9 mouse cellular contexts compared by ENCODE assay signal in genomic region chr7:87925956-87926355, GRCm38 (mm10).
DNase-seq lines count a peak whose midpoint lies in the region; ATAC-seq lines count a peak whose summit lies in the region.
"Had no signal": no experiment of that assay in that cellular context is flagged by ENCODE, and none has a peak within 500 bp of the region (broad histone marks: within the 10 kb centered on the region; RNA-seq: fewer than 3 reads in every experiment).

No protein-coding gene starts in this region.

- peak; percentile 95 for ATAC-seq in forebrain, embryonic 16.5 days

- no peaks in the 10 kb centered on the region for H3K36me3 ChIP-seq in forebrain, embryonic 16.5 days (ENCODE audit: control insufficient read depth, insufficient read depth)
- H3K36me3 ChIP-seq: lung, embryonic 15.5 days had no signal

- H3K9me3 ChIP-seq in forebrain, embryonic 16.5 days (ENCODE audit: control insufficient read depth, low read length), result no peaks in the 10 kb centered on the region
- H3K9me3 ChIP-seq: lung, embryonic 15.5 days had no signal

- H3K4me2 ChIP-seq in forebrain, embryonic 16.5 days (ENCODE audit: low read length), result peak overlapping the region; percentile 25; the same call in 1 of the 2 replicates
- H3K4me2 ChIP-seq: lung, embryonic 15.5 days had no signal

- no peak overlapping the region for H3K4me3 ChIP-seq in forebrain, embryonic 16.5 days (replicated peaks; ENCODE audit: low read length)
- H3K4me3 ChIP-seq: lung, embryonic 15.5 days had no signal

- peak overlapping the region; percentile 60 for H3K27ac ChIP-seq in forebrain, embryonic 16.5 days (ENCODE audit: low read length)
- H3K27ac ChIP-seq: lung, embryonic 15.5 days had no signal

- H3K9ac ChIP-seq in forebrain, embryonic 16.5 days (replicated peaks; ENCODE audit: low read depth, low read length), result no peak overlapping the region
- H3K9ac ChIP-seq: lung, embryonic 15.5 days had no signal

- no peaks in the 10 kb centered on the region for H3K27me3 ChIP-seq in forebrain, embryonic 16.5 days (replicated peaks; ENCODE audit: control insufficient read depth, insufficient read depth, low read length)
- H3K27me3 ChIP-seq: lung, embryonic 15.5 days had no signal

- 14% methylated on average over 5 of the region's 5 CpGs for WGBS in forebrain, embryonic 16.5 days

- DNase-seq in right cerebral cortex, adult 18-20 months, result peak; percentile 62
- no peak for DNase-seq in right cerebral cortex, postnatal 14 days
- peak; percentile 59 for DNase-seq in left cerebral cortex, adult 11 months (ENCODE audit: low spot score)
- peak; percentile 78 for DNase-seq in telencephalon, adult 2 months (ENCODE audit: low read depth, low spot score)
- no peak for DNase-seq in yolk sac, embryonic 10.5 days (ENCODE audit: low spot score)
- no peak for DNase-seq in lung, postnatal 4 days
- DNase-seq in c-Kit-positive CD71-positive TER-119-positive erythroid progenitor cells, embryonic 14.5 days (ENCODE audit: low spot score), result no peak

- peaks cover 7% of the 10 kb centered on the region for H3K4me1 ChIP-seq in forebrain, embryonic 16.5 days (replicated peaks; ENCODE audit: control insufficient read depth, insufficient read depth, low read length)
- H3K4me1 ChIP-seq: lung, embryonic 15.5 days had no signal

Comparison
In these comparisons a context has a peak if more than half of its experiments do, and no peak if none do; other contexts are left out.
1. DNase-seq: peak in right cerebral cortex, adult 18-20 months (single experiment), left cerebral cortex, adult 11 months (single experiment) and telencephalon, adult 2 months (single experiment); none in right cerebral cortex, postnatal 14 days (single experiment), yolk sac, embryonic 10.5 days (single experiment), lung, postnatal 4 days (0 of 2) and c-Kit-positive CD71-positive TER-119-positive erythroid progenitor cells, embryonic 14.5 days (single experiment).